Mouse (Mus musculus) spleen, adult 2 months (tissue): Measurements from ENCODE around the gene Wdr83os.

Experiments used
- CTCF ChIP-seq: fragments of 200-500 bp; IDR thresholded peaks from 2 replicates; pipeline ENCODE4 v1.5.1; 2011; ENCODE audit warnings: mild to moderate bottlenecking, inconsistent platforms; ENCODE audit not compliant: insufficient read depth, insufficient read length, insufficient replicate concordance; ENCODE audit errors: extremely low read depth
- POLR2A ChIP-seq: fragments of 200-500 bp; IDR thresholded peaks from 2 replicates; pipeline ENCODE4 v1.6.1; 2011; ENCODE audit warnings: low read depth, low read length, inconsistent platforms

- TF ChIP-seq CTCF = no peak
- no peak for TF ChIP-seq POLR2A
Observed at GRCm38 (mm10) chr8:85091526-85092090, 11.1 kb downstream of the Wdr83os start.
